Mouse (Mus musculus) frontal cortex, adult (tissue): ENCODE data around the gene Thoc6.

Experiments used
- ATAC-seq: cut with Nextera tagmentation; 2 replicates; pipeline ENCODE4 v1.9.2; 2017; ENCODE audit warnings: mild to moderate bottlenecking, moderate library complexity, mixed read lengths; ENCODE audit not compliant: low TSS enrichment

The Thoc6 gene

DNA sequence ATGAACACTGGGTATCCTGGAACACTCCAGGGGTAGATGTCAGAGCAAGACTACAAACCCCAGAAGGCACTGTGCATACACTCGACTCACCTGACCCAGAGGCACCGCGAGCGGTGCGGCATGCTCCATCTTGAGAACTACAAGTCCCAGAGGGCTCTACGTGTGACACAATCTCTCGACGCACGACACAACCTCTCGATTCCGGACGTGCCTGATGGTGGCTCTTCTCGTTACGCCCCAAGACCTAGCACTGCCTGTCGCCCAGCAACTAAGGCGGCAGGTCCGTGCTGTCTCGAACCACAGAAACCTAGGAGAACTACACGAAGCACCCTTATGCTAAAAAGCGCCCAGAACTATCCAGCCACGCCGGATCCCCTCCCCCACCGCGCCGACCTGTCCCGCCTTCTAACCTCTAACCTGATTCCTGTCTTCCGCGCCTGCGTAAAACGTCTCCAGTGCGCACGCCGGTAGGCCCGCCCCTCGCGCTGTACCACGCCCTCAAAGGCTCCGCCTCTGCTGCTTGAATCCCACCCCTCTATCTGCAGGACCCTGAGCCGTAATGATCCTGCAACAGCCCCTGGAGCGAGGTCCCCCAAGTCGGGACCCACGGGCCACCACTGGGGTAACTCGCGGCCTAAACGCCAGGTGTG, at the start of gene Thoc6, which contains the start of gene Hcfc1r1:
Thoc6 (minus strand) TSS at position 459 of the 650 bp plus-strand sequence.
Hcfc1r1 (plus strand) TSS at position 173 of the 650 bp plus-strand sequence.
- ATAC-seq: peak; percentile 95

DNA sequence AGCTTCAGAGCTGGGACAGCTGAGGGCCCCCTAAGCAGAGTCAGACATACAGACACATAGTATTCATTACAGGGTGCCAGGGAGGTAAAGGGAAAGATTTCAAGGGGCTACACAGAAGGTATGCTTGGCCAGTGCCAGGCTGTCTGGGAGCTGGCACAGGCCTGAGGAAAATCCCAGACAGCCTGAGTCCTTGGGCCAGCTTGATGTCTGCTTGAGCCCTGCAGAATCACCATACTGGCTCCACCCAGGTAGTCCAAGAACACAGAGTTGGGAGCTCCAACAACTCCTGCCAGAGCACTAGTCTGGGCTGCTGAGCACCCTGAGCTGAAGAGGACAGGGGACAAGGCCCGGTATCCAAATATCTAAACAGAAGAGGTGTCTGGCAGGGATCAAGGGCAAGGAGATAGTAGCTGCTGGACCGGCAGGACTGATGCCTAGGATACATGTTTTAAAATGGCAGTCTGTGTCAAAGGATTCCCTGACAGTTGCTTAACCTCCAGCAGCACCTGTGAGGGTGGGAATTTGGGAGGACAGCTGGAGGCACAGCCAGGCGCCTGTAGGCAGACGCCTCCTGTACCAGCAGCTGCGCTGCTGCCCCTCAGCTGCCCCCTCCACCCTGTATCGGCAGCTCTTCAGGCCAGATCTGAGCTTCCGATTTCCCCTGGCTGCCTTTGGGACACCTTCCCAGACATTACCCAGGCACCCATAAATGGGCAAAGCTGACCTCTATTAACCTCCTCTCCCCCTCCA, 48.9 kb upstream of the Thoc6 start, which contains the start of gene 1520401A03Rik:
1520401A03Rik (minus strand) TSS at position 408 of the 750 bp plus-strand sequence.
- no peak for ATAC-seq

- no peak for ATAC-seq
Measured at GRCm38 (mm10) chr17:23721886-23722285, 48.2 kb upstream of the Thoc6 start.

DNA sequence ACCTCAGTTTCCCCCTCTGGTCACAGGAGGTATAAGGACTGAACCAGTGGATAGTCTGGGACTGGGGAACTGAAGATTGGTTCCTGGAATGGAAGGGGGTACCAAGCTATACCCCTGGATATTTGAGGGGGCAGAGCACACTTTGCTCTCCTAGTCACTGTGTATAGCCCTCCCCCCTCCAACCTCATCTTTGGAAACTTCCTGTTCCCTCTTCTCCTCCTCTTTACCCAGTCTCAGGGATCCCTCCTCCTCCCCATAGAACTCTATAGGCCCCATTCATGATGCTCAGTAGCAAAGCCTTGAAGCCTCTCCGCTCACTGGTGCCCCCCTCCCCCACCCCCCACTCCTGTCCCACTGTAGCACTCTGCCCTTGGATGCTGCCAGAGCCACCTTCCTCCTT, 45.8 kb upstream of the Thoc6 start:
- no peak for ATAC-seq

GRCm38 (mm10) chr17:23717003-23717402, 43.3 kb upstream of the Thoc6 start:
- no peak for ATAC-seq

DNA sequence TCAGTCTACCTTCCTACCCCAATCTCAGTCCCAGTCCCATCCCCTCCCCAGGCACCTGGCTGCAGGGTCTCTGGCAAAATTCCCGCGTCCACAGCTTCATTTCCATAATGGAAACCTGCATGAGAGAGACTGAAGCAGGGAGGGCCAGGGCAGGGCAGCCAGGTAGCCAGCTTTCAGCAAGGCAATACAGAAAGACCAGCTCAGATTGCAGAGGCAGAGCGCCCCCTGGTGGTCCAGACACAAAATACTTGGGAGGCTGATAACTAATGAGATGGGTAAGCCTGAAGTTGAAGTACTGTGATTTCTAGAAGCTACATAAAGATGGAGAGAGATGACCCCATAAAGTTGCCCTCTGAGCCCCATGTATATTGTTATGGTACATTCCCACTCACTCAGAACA, 32.5 kb upstream of the Thoc6 start:
- peak; percentile 83 for ATAC-seq

GRCm38 (mm10) chr17:23705525-23706104, 31.9 kb upstream of the Thoc6 start:
- ATAC-seq: no peak

DNA sequence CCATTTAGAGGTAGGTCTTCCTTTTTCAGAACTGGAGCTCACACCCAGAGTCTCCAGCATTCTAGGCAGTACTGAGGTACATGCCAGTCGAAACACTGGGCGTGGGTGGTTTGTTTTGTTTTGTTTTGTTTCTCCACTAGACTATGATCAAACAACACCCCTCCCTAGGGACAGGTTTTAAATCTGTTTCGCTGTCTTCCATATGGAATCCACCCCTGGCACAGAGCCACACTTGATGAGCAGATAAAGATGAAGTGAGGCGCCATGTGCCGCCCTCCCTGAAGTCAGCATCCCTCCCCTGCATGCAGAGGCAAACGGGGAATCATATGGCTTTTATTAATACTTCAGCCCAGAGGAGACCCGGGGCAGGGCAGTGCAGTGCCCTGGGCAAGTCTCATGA, 31.1 kb upstream of the Thoc6 start:
- ATAC-seq: no peak

- no peak for ATAC-seq
Measured at GRCm38 (mm10) chr17:23703301-23703700, 29.6 kb upstream of the Thoc6 start.

DNA sequence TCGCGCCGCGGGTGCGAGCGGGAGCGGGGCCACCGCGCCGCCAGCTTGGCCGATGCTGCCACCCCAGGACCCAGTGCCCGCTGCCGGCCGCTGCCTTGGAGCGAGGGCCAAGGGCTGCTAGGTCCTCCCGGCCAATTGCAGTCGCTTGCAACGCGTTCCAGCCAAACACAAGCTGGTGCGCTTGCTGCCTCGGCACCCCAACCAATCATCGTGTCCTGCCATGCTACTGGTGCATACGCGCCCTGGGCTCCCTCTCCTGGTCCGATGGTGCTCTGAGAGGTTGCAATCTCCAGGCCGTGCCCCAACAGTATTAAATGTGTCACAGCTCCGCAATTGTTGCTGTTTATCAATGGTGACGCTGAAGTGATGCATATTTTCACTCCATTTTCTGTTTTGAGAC, 26.4 kb upstream of the Thoc6 start:
- ATAC-seq: peak; percentile 98

GRCm38 (mm10) chr17:23699131-23700077, 25.7 kb upstream of the Thoc6 start:
- ATAC-seq: peak; percentile 53

- ATAC-seq: no peak
Measured at GRCm38 (mm10) chr17:23695801-23696200, 22.1 kb upstream of the Thoc6 start.

GRCm38 (mm10) chr17:23694491-23694890, 20.8 kb upstream of the Thoc6 start:
- no peak for ATAC-seq

GRCm38 (mm10) chr17:23683856-23684672, 10.4 kb upstream of the Thoc6 start, which contains the start of gene Cldn9:
Cldn9 (minus strand) TSS chr17:23684026.
- no peak for ATAC-seq

DNA sequence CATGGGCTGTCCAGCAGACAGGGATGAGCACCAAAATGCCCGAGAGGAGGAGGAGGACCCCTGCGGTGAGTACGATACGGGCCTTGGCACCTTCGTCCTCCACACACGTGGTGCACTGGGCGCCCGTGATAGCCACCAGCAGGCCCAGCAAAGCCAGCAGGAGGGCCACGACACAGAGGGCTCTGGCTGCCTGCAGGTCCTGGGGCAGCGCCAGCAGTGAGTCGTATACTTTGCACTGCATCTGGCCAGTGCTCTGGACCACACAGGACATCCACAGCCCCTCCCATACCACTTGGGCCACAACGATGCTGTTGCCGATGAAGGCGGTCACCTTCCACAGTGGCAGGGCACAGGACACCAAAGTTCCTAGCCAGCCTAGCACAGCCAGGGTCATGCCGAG, 9.5 kb upstream of the Thoc6 start:
- no peak for ATAC-seq

- no peak for ATAC-seq
Measured at GRCm38 (mm10) chr17:23682530-23682929, 8.8 kb upstream of the Thoc6 start.

DNA sequence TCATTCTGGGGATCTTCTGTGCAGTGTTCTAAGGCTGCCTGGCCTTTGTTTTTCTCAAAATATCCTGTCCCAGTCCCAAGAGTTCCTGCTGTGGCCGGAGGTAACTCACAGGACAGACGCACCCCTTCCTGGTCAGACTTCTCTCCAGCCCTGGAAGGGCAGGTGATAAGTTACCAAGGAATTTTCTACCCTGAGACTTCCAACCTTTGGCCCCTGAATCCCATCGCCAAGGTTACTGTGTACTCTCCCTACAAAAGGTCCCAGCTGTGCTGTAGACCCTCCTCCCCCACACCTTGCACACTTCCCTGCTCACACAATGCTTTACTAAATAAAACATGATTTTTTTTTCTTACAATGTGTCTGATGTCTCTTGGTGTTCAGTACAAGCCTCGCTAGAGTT, 8.4 kb upstream of the Thoc6 start:
- no peak for ATAC-seq

DNA sequence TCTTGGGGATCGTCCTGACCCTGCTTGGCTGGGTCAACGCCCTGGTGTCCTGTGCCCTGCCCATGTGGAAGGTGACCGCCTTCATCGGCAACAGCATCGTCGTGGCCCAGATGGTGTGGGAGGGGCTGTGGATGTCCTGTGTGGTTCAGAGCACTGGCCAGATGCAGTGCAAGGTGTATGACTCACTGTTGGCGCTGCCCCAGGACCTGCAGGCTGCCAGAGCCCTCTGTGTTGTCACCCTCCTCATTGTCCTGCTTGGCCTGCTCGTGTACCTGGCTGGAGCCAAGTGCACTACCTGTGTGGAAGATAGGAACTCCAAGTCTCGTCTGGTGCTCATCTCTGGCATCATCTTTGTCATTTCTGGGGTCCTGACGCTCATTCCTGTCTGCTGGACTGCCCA, 7.4 kb upstream of the Thoc6 start:
- no peak for ATAC-seq

DNA sequence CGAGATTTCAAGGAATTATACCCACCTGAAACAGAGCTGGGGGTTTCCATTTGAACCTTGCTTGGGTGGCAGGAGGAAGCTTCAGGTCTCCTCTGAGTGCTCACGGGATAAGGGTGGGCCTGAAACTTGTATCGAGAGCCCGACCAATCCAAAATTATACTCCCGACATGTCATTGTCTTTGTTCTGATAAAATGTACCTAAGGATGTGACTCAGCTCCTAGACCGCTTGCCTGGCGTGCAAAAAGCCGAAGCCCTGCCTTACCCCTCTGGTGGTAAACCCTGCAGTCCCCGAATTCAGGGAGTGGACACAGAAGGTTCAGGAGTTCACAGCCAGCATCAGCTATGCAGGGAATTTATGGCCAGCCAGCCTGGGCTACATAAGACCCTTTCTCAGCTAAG, 6.7 kb upstream of the Thoc6 start:
- no peak for ATAC-seq

GRCm38 (mm10) chr17:23679127-23679835, 5.6 kb upstream of the Thoc6 start, which contains the start of gene Cldn6:
Cldn6 (plus strand) TSS chr17:23679249.
- ATAC-seq: no peak
